Mouse (Mus musculus) hindbrain, embryonic 13.5 days (tissue): Measurements from ENCODE around the gene D230025D16Rik. TPM values are rescaled to one million over a fixed set of nuclear protein-coding genes. Genes with fewer than 3 reads are reported as not detected.
A peak's percentile ranks its signal among the peaks of the same experiment; 100 is the strongest.
"Not testable (repeated sequence)": the region's sequence is repeated elsewhere in the genome, so short reads cannot be mapped to it uniquely, and the experiment has no call there.

Experiments used
- ATAC-seq: fragments of 200-750 bp; cut with Nextera tagmentation; 2 replicates; pipeline ENCODE4 v1.8.0; 2017; ENCODE audit warnings: moderate TSS enrichment; ENCODE audit not compliant: low FRiP score
- H3K27ac ChIP-seq: fragments of 300-500 bp; sonication (generic); 2 replicates; pipeline ENCODE4 v1.5.1; 2015; ENCODE audit warnings: inconsistent platforms, mild to moderate bottlenecking, moderate library complexity
- H3K27me3 ChIP-seq: fragments of 300-500 bp; sonication (generic); 2 replicates; pipeline ENCODE4 v1.6.1; 2015; ENCODE audit warnings: mild to moderate bottlenecking, inconsistent platforms
- H3K36me3 ChIP-seq: fragments of 300-500 bp; sonication (generic); 2 replicates; pipeline ENCODE4 v1.6.1; 2015; ENCODE audit warnings: mild to moderate bottlenecking, inconsistent platforms
- H3K4me1 ChIP-seq: fragments of 300-500 bp; sonication (generic); replicated peaks from 2 replicates; pipeline ENCODE4 v1.6.1; 2015; ENCODE audit warnings: inconsistent platforms
- H3K4me2 ChIP-seq: fragments of 300-500 bp; sonication (generic); 2 replicates; pipeline ENCODE4 v1.6.1; 2015; ENCODE audit warnings: inconsistent platforms, mild to moderate bottlenecking, moderate library complexity
- H3K4me3 ChIP-seq: fragments of 300-500 bp; sonication (generic); 2 replicates; pipeline ENCODE4 v1.5.1; 2015; ENCODE audit warnings: mild to moderate bottlenecking, inconsistent platforms
- H3K9ac ChIP-seq: fragments of 300-500 bp; sonication (generic); 2 replicates; pipeline ENCODE4 v1.6.1; 2015; ENCODE audit warnings: mild to moderate bottlenecking, inconsistent platforms
- H3K9me3 ChIP-seq: fragments of 300-500 bp; sonication (generic); 2 replicates; pipeline ENCODE4 v1.6.1; 2016; ENCODE audit warnings: inconsistent platforms
- WGBS: fragments of 180-500 bp; shearing (Covaris S2); methylation state at CpG from one replicate; pipeline ENCODE4 v1.1.7; 2015; 5-methylcytosine and 5-hydroxymethylcytosine counted together
- polyA plus RNA-seq: library from polyadenylated mRNA; unstranded; fragments of >200 nt; fragmentation: Nextera tagmentation; extraction: Ambion mirVana; gene quantifications from 2 replicates; pipeline ENCODE4 v1.2.1, GENCODE M21; 2015

Gene D230025D16Rik
- polyA plus RNA-seq, 1 experiment from 2014 or later = 29.5 TPM

- H3K4me3 ChIP-seq = no peak overlapping the region
- no peak overlapping the region for H3K27ac ChIP-seq
- H3K4me1 ChIP-seq = no peaks in the 10 kb centered on the region
- H3K9me3 ChIP-seq = no peaks in the 10 kb centered on the region
- no peak overlapping the region for H3K4me2 ChIP-seq
- 86% methylated on average over 5 of the region's 5 CpGs for WGBS
- H3K27me3 ChIP-seq = no peaks in the 10 kb centered on the region
- no peak overlapping the region for H3K9ac ChIP-seq
- peaks cover 2% of the 10 kb centered on the region; the same call in 1 of the 2 replicates for H3K36me3 ChIP-seq
- ATAC-seq = 0 out of 2 replicates have a peak, but pooled peaks have one; percentile 39
Observed at GRCm38 (mm10) chr8:105217926-105218522, 6.9 kb upstream of the D230025D16Rik start.

DNA sequence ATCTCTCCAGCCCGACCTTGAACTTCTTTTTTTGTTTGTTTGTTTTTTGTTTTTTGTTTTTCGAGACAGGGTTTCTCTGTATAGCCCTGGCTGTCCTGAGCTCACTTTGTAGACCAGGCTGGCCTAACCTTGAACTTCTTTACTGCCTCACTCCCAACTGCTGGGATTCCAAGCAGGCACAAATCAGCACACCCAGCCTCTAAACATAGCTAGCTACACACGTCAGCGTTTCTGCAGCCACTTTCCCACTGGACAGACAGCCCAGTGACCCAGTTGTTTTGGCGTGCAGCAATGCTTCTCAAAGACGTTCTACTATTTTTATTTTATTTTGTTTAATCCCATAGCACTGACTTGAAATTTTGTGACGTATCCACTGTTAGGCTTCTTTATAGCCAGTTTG lies 1.1 kb upstream of the D230025D16Rik start:
- ATAC-seq = no peak
- H3K4me2 ChIP-seq = peak overlapping the region; percentile 67
- H3K9ac ChIP-seq = peak overlapping the region; percentile 68; the same call in 1 of the 2 replicates
- H3K4me1 ChIP-seq = peaks cover 21% of the 10 kb centered on the region
- H3K4me3 ChIP-seq = no peak overlapping the region
- no peaks in the 10 kb centered on the region for H3K9me3 ChIP-seq
- H3K27me3 ChIP-seq = no peaks in the 10 kb centered on the region
- H3K36me3 ChIP-seq = no peaks in the 10 kb centered on the region
- 80% methylated on average over 7 of the region's 7 CpGs for WGBS
- peak overlapping the region; percentile 87; the same call in 1 of the 2 replicates for H3K27ac ChIP-seq

DNA sequence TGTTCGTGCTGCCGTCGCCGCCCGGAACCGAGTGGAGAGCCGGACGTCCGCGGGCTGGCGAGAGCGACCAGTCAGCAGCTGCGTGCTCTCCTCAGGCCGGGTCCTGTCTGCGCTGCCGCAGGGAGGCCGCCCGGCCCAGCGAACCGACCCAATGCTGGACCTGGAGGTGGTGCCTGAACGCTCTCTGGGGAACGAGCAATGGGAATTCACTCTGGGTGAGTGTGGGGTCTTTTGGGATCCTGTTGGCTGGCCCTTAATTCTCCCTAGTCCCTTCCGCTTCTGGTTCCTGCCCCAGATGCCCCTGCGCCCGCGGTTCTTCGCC lies 288 bp downstream of the D230025D16Rik start:
- H3K9ac ChIP-seq = peak overlapping the region; percentile 94
- H3K27me3 ChIP-seq = no peaks in the 10 kb centered on the region
- no peaks in the 10 kb centered on the region for H3K9me3 ChIP-seq
- whole genome bisulfite sequencing = 1% methylated on average over 20 of the region's 27 CpGs
- H3K4me1 ChIP-seq = peaks cover 21% of the 10 kb centered on the region
- H3K4me2 ChIP-seq = peak overlapping the region; percentile 67
- no peaks in the 10 kb centered on the region for H3K36me3 ChIP-seq
- peak overlapping the region; percentile 96 for H3K4me3 ChIP-seq
- peak overlapping the region; percentile 87 for H3K27ac ChIP-seq
- ATAC-seq = no peak

- 31% methylated on average over 6 of the region's 6 CpGs for WGBS
Observed at GRCm38 (mm10) chr8:105225917-105226316, 972 bp downstream of the D230025D16Rik start.

GRCm38 (mm10) chr8:105231503-105232320 lies 6.8 kb downstream of the D230025D16Rik start:
- Histone ChIP-seq H3K27ac (no peak overlapping the region), H3K9ac (no peak overlapping the region), H3K9me3 (no peaks in the 10 kb centered on the region), H3K4me1 (peaks cover 9% of the 10 kb centered on the region), H3K36me3 (peaks cover 16% of the 10 kb centered on the region), H3K4me3 (no peak overlapping the region), H3K4me2 (no peak overlapping the region), H3K27me3 (no peaks in the 10 kb centered on the region)
- 88% methylated on average over 12 of the region's 12 CpGs for WGBS
- no peak for ATAC-seq

More at GRCm38 (mm10) chr8:105225917-105226316, 972 bp downstream of the D230025D16Rik start:
- no peak overlapping the region for H3K27ac ChIP-seq
- ATAC-seq = no peak
- no peaks in the 10 kb centered on the region for H3K27me3 ChIP-seq
- H3K4me2 ChIP-seq = peak overlapping the region; percentile 67
- peak overlapping the region; percentile 94 for H3K9ac ChIP-seq
- peaks cover 21% of the 10 kb centered on the region for H3K4me1 ChIP-seq
- peak overlapping the region; percentile 96 for H3K4me3 ChIP-seq
- H3K36me3 ChIP-seq = no peaks in the 10 kb centered on the region
- no peaks in the 10 kb centered on the region for H3K9me3 ChIP-seq

GRCm38 (mm10) chr8:105232321-105232693 lies 7.4 kb downstream of the D230025D16Rik start:
- peaks cover 16% of the 10 kb centered on the region for H3K36me3 ChIP-seq
- not testable (repeated sequence) for H3K4me2 ChIP-seq, ATAC-seq, H3K27ac ChIP-seq, H3K27me3 ChIP-seq, H3K4me3 ChIP-seq, H3K9ac ChIP-seq, H3K9me3 ChIP-seq, H3K4me1 ChIP-seq
- 96% methylated on average over 4 of the region's 4 CpGs for WGBS

DNA sequence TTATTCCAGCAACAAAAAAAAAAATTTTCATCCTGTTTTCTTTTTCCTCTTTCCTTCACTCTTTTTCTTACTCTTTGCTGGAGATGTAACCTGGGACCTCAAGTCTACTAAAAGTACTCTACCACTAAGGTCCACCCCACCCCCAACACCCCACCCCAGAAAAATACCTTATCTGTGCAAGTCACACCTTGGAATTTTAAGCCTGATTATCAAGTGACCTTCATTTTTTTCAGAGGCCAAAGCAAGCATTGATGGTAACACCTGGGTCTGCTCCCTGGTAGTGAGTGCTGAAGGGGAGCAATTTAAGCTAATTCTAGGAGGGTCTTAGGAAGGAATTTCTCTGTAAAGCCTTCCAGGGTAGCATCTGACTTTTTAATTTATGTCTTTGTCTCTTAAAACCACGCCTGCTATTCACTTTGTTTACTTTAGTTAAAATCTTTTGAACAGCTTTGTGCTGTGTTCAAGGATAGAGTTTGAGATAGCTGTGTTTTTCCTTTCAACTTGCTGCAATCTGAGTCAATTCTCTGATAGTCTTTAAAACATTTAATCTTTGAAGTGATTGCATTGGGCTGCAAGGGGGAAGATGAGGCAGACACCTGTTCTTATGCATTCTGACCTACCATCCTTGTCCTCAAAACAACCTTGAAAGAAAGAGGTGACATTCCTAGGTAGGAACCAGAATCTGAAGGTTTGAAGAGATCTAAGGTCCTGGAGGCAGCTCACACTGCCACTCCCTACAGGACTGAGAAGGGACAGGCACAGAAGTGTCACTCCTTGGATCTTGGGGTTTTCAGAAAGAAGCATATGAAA lies 8.4 kb downstream of the D230025D16Rik start:
- H3K4me2 ChIP-seq = no peak overlapping the region
- peaks cover 19% of the 10 kb centered on the region for H3K36me3 ChIP-seq
- no peak overlapping the region for H3K27ac ChIP-seq
- H3K4me3 ChIP-seq = no peak overlapping the region
- H3K9ac ChIP-seq = no peak overlapping the region
- H3K4me1 ChIP-seq = 0 out of 2 replicates have a peak, but pooled peaks cover 5% of the 10 kb centered on the region
- 83% methylated on average over 1 of the region's 1 CpGs for WGBS
- no peaks in the 10 kb centered on the region for H3K27me3 ChIP-seq
- H3K9me3 ChIP-seq = no peaks in the 10 kb centered on the region
- ATAC-seq = no peak

- peaks cover 37% of the 10 kb centered on the region for H3K36me3 ChIP-seq
- ATAC-seq = no peak
- H3K4me3 ChIP-seq = no peak overlapping the region
- H3K27me3 ChIP-seq = no peaks in the 10 kb centered on the region
- H3K27ac ChIP-seq = no peak overlapping the region
- 0 out of 2 replicates have a peak, but pooled peaks cover 5% of the 10 kb centered on the region for H3K4me1 ChIP-seq
- H3K4me2 ChIP-seq = no peak overlapping the region
- H3K9me3 ChIP-seq = no peaks in the 10 kb centered on the region
- H3K9ac ChIP-seq = no peak overlapping the region
- 90% methylated on average over 1 of the region's 1 CpGs for WGBS
Observed at GRCm38 (mm10) chr8:105235206-105235605, 10.3 kb downstream of the D230025D16Rik start.

- peaks cover 53% of the 10 kb centered on the region for H3K36me3 ChIP-seq
- no peak for ATAC-seq
Observed at GRCm38 (mm10) chr8:105237442-105238142, 12.6 kb downstream of the D230025D16Rik start.

DNA sequence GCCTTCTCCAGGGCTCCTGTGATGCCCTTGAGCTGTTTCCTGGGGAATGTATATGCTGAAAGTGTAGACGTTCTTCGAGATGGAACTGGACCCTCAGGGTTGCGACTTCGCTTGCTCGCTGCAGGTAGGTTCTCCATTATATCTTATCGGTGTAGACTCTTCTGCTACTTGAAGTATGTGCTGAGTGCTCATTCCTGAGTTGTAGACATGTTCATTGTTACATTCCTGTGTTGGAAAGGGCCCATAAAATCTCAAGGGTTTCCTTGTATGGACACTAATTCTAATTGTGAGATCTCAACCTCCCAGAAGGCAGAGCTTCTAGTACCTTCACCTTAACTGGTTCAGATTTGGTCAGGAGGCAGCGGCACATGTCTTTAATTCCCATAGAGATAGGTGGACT lies 16.1 kb downstream of the D230025D16Rik start:
- no peak for ATAC-seq

More at GRCm38 (mm10) chr8:105237442-105238142, 12.6 kb downstream of the D230025D16Rik start:
- Histone ChIP-seq H3K9ac (no peak overlapping the region), H3K27me3 (no peaks in the 10 kb centered on the region), H3K4me1 (no peaks in the 10 kb centered on the region), H3K27ac (no peak overlapping the region), H3K4me2 (no peak overlapping the region), H3K4me3 (no peak overlapping the region), H3K9me3 (no peaks in the 10 kb centered on the region)
- 92% methylated on average over 14 of the region's 14 CpGs for WGBS

GRCm38 (mm10) chr8:105251954-105252353 lies 27.0 kb downstream of the D230025D16Rik start:
- H3K9ac ChIP-seq = no peak overlapping the region
- peaks cover 22% of the 10 kb centered on the region for H3K4me1 ChIP-seq
- no peak overlapping the region for H3K4me2 ChIP-seq
- ATAC-seq = no peak
- peaks cover 59% of the 10 kb centered on the region for H3K36me3 ChIP-seq
- H3K4me3 ChIP-seq = no peak overlapping the region
- H3K27ac ChIP-seq = no peak overlapping the region
- peaks cover 28% of the 10 kb centered on the region for H3K27me3 ChIP-seq
- 98% methylated on average over 6 of the region's 6 CpGs for WGBS
- no peaks in the 10 kb centered on the region for H3K9me3 ChIP-seq

More for the DNA sequence above, 16.1 kb downstream of the D230025D16Rik start:
- H3K4me1 ChIP-seq = no peaks in the 10 kb centered on the region
- peaks cover 57% of the 10 kb centered on the region for H3K36me3 ChIP-seq
- WGBS = 97% methylated on average over 7 of the region's 7 CpGs
- no peaks in the 10 kb centered on the region for H3K27me3 ChIP-seq
- H3K9ac ChIP-seq = no peak overlapping the region
- H3K27ac ChIP-seq = no peak overlapping the region
- no peaks in the 10 kb centered on the region for H3K9me3 ChIP-seq
- H3K4me2 ChIP-seq = no peak overlapping the region
- H3K4me3 ChIP-seq = no peak overlapping the region
